Mouse (Mus musculus) hindbrain, embryonic 13.5 days (tissue): ENCODE results near the gene Nub1. TPM values are rescaled to one million over a fixed set of nuclear protein-coding genes. Genes with fewer than 3 reads are reported as not detected.
A peak's percentile ranks its signal among the peaks of the same experiment; 100 is the strongest.

ENCODE experiments used
- ATAC-seq: fragments of 200-750 bp; cut with Nextera tagmentation; 2 replicates; pipeline ENCODE4 v1.8.0; 2017; ENCODE audit warnings: moderate TSS enrichment; ENCODE audit not compliant: low FRiP score
- H3K27ac ChIP-seq: fragments of 300-500 bp; sonication (generic); 2 replicates; pipeline ENCODE4 v1.5.1; 2015; ENCODE audit warnings: inconsistent platforms, mild to moderate bottlenecking, moderate library complexity
- H3K27me3 ChIP-seq: fragments of 300-500 bp; sonication (generic); 2 replicates; pipeline ENCODE4 v1.6.1; 2015; ENCODE audit warnings: mild to moderate bottlenecking, inconsistent platforms
- H3K36me3 ChIP-seq: fragments of 300-500 bp; sonication (generic); 2 replicates; pipeline ENCODE4 v1.6.1; 2015; ENCODE audit warnings: mild to moderate bottlenecking, inconsistent platforms
- H3K4me1 ChIP-seq: fragments of 300-500 bp; sonication (generic); replicated peaks from 2 replicates; pipeline ENCODE4 v1.6.1; 2015; ENCODE audit warnings: inconsistent platforms
- H3K4me2 ChIP-seq: fragments of 300-500 bp; sonication (generic); 2 replicates; pipeline ENCODE4 v1.6.1; 2015; ENCODE audit warnings: inconsistent platforms, mild to moderate bottlenecking, moderate library complexity
- H3K4me3 ChIP-seq: fragments of 300-500 bp; sonication (generic); 2 replicates; pipeline ENCODE4 v1.5.1; 2015; ENCODE audit warnings: mild to moderate bottlenecking, inconsistent platforms
- H3K9ac ChIP-seq: fragments of 300-500 bp; sonication (generic); 2 replicates; pipeline ENCODE4 v1.6.1; 2015; ENCODE audit warnings: mild to moderate bottlenecking, inconsistent platforms
- H3K9me3 ChIP-seq: fragments of 300-500 bp; sonication (generic); 2 replicates; pipeline ENCODE4 v1.6.1; 2016; ENCODE audit warnings: inconsistent platforms
- WGBS: fragments of 180-500 bp; shearing (Covaris S2); methylation state at CpG from one replicate; pipeline ENCODE4 v1.1.7; 2015; 5-methylcytosine and 5-hydroxymethylcytosine counted together
- polyA plus RNA-seq: library from polyadenylated mRNA; unstranded; fragments of >200 nt; fragmentation: Nextera tagmentation; extraction: Ambion mirVana; gene quantifications from 2 replicates; pipeline ENCODE4 v1.2.1, GENCODE M21; 2015

Nub1 gene
- polyA plus RNA-seq, result 45.5 and 45.6 TPM in 2 replicates

GRCm38 (mm10) chr5:24685366-24686093 is at the start of gene Nub1:
Gene Nub1 (plus strand): TSS chr5:24685532.
- WGBS, result 2% methylated on average over 53 of the region's 53 CpGs
- Histone ChIP-seq H3K4me1 (peaks cover 21% of the 10 kb centered on the region), H3K27ac (peak within 1 kb of the TSS; percentile 94), H3K36me3 (peaks cover 12% of the 10 kb centered on the region), H3K9ac (peak within 1 kb of the TSS; percentile 91), H3K9me3 (no peaks in the 10 kb centered on the region), H3K4me2 (peak within 1 kb of the TSS; percentile 62), H3K27me3 (no peaks in the 10 kb centered on the region), H3K4me3 (peak within 1 kb of the TSS; percentile 82)
- ATAC-seq, result peak; percentile 98

- Histone ChIP-seq H3K27me3 (no peaks in the 10 kb centered on the region), H3K4me1 (peaks cover 14% of the 10 kb centered on the region), H3K9ac (no peak overlapping the region), H3K36me3 (no peaks in the 10 kb centered on the region), H3K27ac (no peak overlapping the region), H3K4me3 (no peak overlapping the region), H3K4me2 (no peak overlapping the region), H3K9me3 (no peaks in the 10 kb centered on the region)
- no peak for ATAC-seq
- 72% methylated on average over 4 of the region's 4 CpGs for WGBS
These were observed 48.3 kb upstream of the Nub1 start for GRCm38 (mm10) chr5:24636987-24637386.

GRCm38 (mm10) chr5:24638131-24638530 is 47.2 kb upstream of the Nub1 start:
- 53% methylated on average over 6 of the region's 6 CpGs for WGBS
- no peak for ATAC-seq

GRCm38 (mm10) chr5:24639081-24639480 is 46.3 kb upstream of the Nub1 start:
- 69% methylated on average over 6 of the region's 6 CpGs for WGBS
- Histone ChIP-seq H3K4me3 (no peak overlapping the region), H3K36me3 (no peaks in the 10 kb centered on the region), H3K9me3 (no peaks in the 10 kb centered on the region), H3K27me3 (no peaks in the 10 kb centered on the region), H3K27ac (no peak overlapping the region), H3K9ac (no peak overlapping the region), H3K4me1 (peaks cover 14% of the 10 kb centered on the region), H3K4me2 (no peak overlapping the region)
- no peak for ATAC-seq

More at GRCm38 (mm10) chr5:24638131-24638530, 47.2 kb upstream of the Nub1 start:
- Histone ChIP-seq H3K4me1 (peaks cover 14% of the 10 kb centered on the region), H3K9ac (no peak overlapping the region), H3K4me3 (no peak overlapping the region), H3K4me2 (no peak overlapping the region), H3K36me3 (no peaks in the 10 kb centered on the region), H3K27ac (no peak overlapping the region), H3K9me3 (no peaks in the 10 kb centered on the region), H3K27me3 (no peaks in the 10 kb centered on the region)

GRCm38 (mm10) chr5:24645454-24645853 is 39.9 kb upstream of the Nub1 start:
- ATAC-seq, result no peak
- Histone ChIP-seq H3K27ac (no peak overlapping the region), H3K4me1 (no peaks in the 10 kb centered on the region), H3K4me3 (no peak overlapping the region), H3K9me3 (no peaks in the 10 kb centered on the region), H3K4me2 (no peak overlapping the region), H3K36me3 (no peaks in the 10 kb centered on the region), H3K9ac (no peak overlapping the region), H3K27me3 (no peaks in the 10 kb centered on the region)
- WGBS, result 88% methylated on average over 1 of the region's 1 CpGs

- Histone ChIP-seq H3K4me3 (no peak overlapping the region), H3K27ac (no peak overlapping the region), H3K9ac (no peak overlapping the region), H3K27me3 (peaks cover 10% of the 10 kb centered on the region), H3K4me2 (no peak overlapping the region), H3K9me3 (no peaks in the 10 kb centered on the region), H3K36me3 (no peaks in the 10 kb centered on the region), H3K4me1 (no peaks in the 10 kb centered on the region)
- 72% methylated on average over 4 of the region's 4 CpGs for WGBS
- ATAC-seq, result no peak
These were observed 36.1 kb upstream of the Nub1 start for GRCm38 (mm10) chr5:24649231-24649630.

- H3K4me1 ChIP-seq, result no peaks in the 10 kb centered on the region
- H3K27ac ChIP-seq, result no peak overlapping the region
- H3K9ac ChIP-seq, result no peak overlapping the region
- H3K27me3 ChIP-seq, result peaks cover 10% of the 10 kb centered on the region
- ATAC-seq, result no peak
- H3K4me2 ChIP-seq, result no peak overlapping the region
- H3K9me3 ChIP-seq, result no peaks in the 10 kb centered on the region
- WGBS, result 83% methylated on average over 7 of the region's 7 CpGs
- H3K4me3 ChIP-seq, result no peak overlapping the region
- H3K36me3 ChIP-seq, result no peaks in the 10 kb centered on the region
These were observed 35.6 kb upstream of the Nub1 start for GRCm38 (mm10) chr5:24649701-24650100.

- Histone ChIP-seq H3K27ac (no peak overlapping the region), H3K9ac (peak overlapping the region; percentile 29; the same call in 1 of the 2 replicates), H3K9me3 (no peaks in the 10 kb centered on the region), H3K36me3 (no peaks in the 10 kb centered on the region), H3K4me3 (no peak overlapping the region), H3K27me3 (peaks cover 14% of the 10 kb centered on the region), H3K4me2 (no peak overlapping the region), H3K4me1 (no peaks in the 10 kb centered on the region)
- ATAC-seq, result no peak
- 88% methylated on average over 6 of the region's 6 CpGs for WGBS
These were observed 34.0 kb upstream of the Nub1 start for GRCm38 (mm10) chr5:24651356-24651755.

GRCm38 (mm10) chr5:24651768-24652752 is 33.3 kb upstream of the Nub1 start:
- Histone ChIP-seq H3K27me3 (peaks cover 14% of the 10 kb centered on the region), H3K36me3 (no peaks in the 10 kb centered on the region), H3K9ac (peak overlapping the region; percentile 29; the same call in 1 of the 2 replicates), H3K9me3 (no peaks in the 10 kb centered on the region), H3K27ac (no peak overlapping the region), H3K4me3 (no peak overlapping the region), H3K4me2 (no peak overlapping the region), H3K4me1 (no peaks in the 10 kb centered on the region)
- peak; percentile 74 for ATAC-seq
- WGBS, result 30% methylated on average over 25 of the region's 25 CpGs

GRCm38 (mm10) chr5:24652780-24653179 is 32.6 kb upstream of the Nub1 start:
- no peaks in the 10 kb centered on the region for H3K36me3 ChIP-seq
- H3K27ac ChIP-seq, result no peak overlapping the region
- no peaks in the 10 kb centered on the region for H3K9me3 ChIP-seq
- H3K4me3 ChIP-seq, result no peak overlapping the region
- peaks cover 14% of the 10 kb centered on the region for H3K27me3 ChIP-seq
- H3K4me2 ChIP-seq, result no peak overlapping the region
- WGBS, result 96% methylated on average over 5 of the region's 5 CpGs
- H3K4me1 ChIP-seq, result no peaks in the 10 kb centered on the region
- peak; percentile 34; the same call in 1 of the 2 replicates for ATAC-seq
- no peak overlapping the region for H3K9ac ChIP-seq

- ATAC-seq, result no peak
- H3K36me3 ChIP-seq, result no peaks in the 10 kb centered on the region
- no peaks in the 10 kb centered on the region for H3K9me3 ChIP-seq
- no peak overlapping the region for H3K4me3 ChIP-seq
- H3K9ac ChIP-seq, result no peak overlapping the region
- 85% methylated on average over 6 of the region's 6 CpGs for WGBS
- H3K4me1 ChIP-seq, result no peaks in the 10 kb centered on the region
- no peak overlapping the region for H3K27ac ChIP-seq
- no peak overlapping the region for H3K4me2 ChIP-seq
- H3K27me3 ChIP-seq, result peaks cover 14% of the 10 kb centered on the region
These were observed 30.8 kb upstream of the Nub1 start for GRCm38 (mm10) chr5:24654491-24654890.

- H3K27ac ChIP-seq, result 0 out of 2 replicates have a peak overlapping the region, but pooled peaks have one; percentile 4
- H3K4me2 ChIP-seq, result no peak overlapping the region
- 40% methylated on average over 2 of the region's 2 CpGs for WGBS
- no peak overlapping the region for H3K4me3 ChIP-seq
- H3K9me3 ChIP-seq, result no peaks in the 10 kb centered on the region
- no peaks in the 10 kb centered on the region for H3K36me3 ChIP-seq
- no peak overlapping the region for H3K9ac ChIP-seq
- peaks cover 14% of the 10 kb centered on the region for H3K27me3 ChIP-seq
- H3K4me1 ChIP-seq, result no peaks in the 10 kb centered on the region
- no peak for ATAC-seq
These were observed 28.2 kb upstream of the Nub1 start for GRCm38 (mm10) chr5:24657113-24657512.
